Mouse (Mus musculus) liver, embryonic 11.5 days (tissue): ENCODE results near the gene Hapln2. TPM values are rescaled to one million over a fixed set of nuclear protein-coding genes. Genes with fewer than 3 reads are reported as not detected.
A peak's percentile ranks its signal among the peaks of the same experiment; 100 is the strongest.

ENCODE experiments used
- ATAC-seq: fragments of 200-750 bp; cut with Nextera tagmentation; replicated peaks from 2 replicates; pipeline ENCODE4 v1.8.0; 2017; ENCODE audit warnings: moderate number of reproducible peaks, mild to moderate bottlenecking, moderate TSS enrichment, moderate library complexity; ENCODE audit not compliant: low FRiP score
- DNase-seq: peaks from one replicate; pipeline ENCODE4 v3.0.0-alpha.2; 2017; ENCODE audit warnings: low spot score
- H3K27ac ChIP-seq: fragments of 300-500 bp; sonication (generic); 2 replicates; pipeline ENCODE4 v1.5.1; 2014; ENCODE audit warnings: mild to moderate bottlenecking, low read depth, low read length, control low read depth
- H3K27me3 ChIP-seq: fragments of 300-500 bp; sonication (generic); replicated peaks from 2 replicates; pipeline ENCODE4 v1.6.1; 2014; ENCODE audit warnings: low read length, mixed read lengths; ENCODE audit not compliant: control insufficient read depth, insufficient read depth
- H3K36me3 ChIP-seq: fragments of 300-500 bp; sonication (generic); 2 replicates; pipeline ENCODE4 v1.6.1; 2014; ENCODE audit warnings: mild to moderate bottlenecking, low read length, moderate library complexity, mixed read lengths; ENCODE audit not compliant: control insufficient read depth, insufficient read depth
- H3K4me1 ChIP-seq: fragments of 300-500 bp; sonication (generic); replicated peaks from 2 replicates; pipeline ENCODE4 v1.6.1; 2014; ENCODE audit warnings: low read length, mixed read lengths; ENCODE audit not compliant: control insufficient read depth, insufficient read depth
- H3K4me2 ChIP-seq: fragments of 300-500 bp; sonication (generic); 2 replicates; pipeline ENCODE4 v1.6.1; 2014; ENCODE audit warnings: mild to moderate bottlenecking, control low read depth, moderate library complexity
- H3K4me3 ChIP-seq: fragments of 300-500 bp; sonication (generic); 2 replicates; pipeline ENCODE4 v1.5.1; 2014; ENCODE audit warnings: low read depth, low read length, control low read depth
- H3K9ac ChIP-seq: fragments of 300-500 bp; sonication (generic); 2 replicates; pipeline ENCODE4 v1.6.1; 2014; ENCODE audit warnings: low read depth, low read length, control low read depth
- H3K9me3 ChIP-seq: fragments of 300-500 bp; sonication (generic); 2 replicates; pipeline ENCODE4 v1.6.1; 2016; ENCODE audit warnings: low read length, inconsistent platforms, mixed read lengths; ENCODE audit not compliant: control insufficient read depth
- WGBS: fragments of 180-500 bp; shearing (Covaris S2); extraction: QIAGEN DNeasy Blood & Tissue Kit; methylation state at CpG from one replicate; pipeline ENCODE4 v1.1.7; 2014; 5-methylcytosine and 5-hydroxymethylcytosine counted together
- polyA plus RNA-seq: library from polyadenylated mRNA; unstranded; fragments of >200 nt; fragmentation: Nextera tagmentation; extraction: Ambion mirVana; gene quantifications from 2 replicates; pipeline ENCODE4 v1.2.1, GENCODE M21; 2014

Gene Hapln2
- polyA plus RNA-seq, 1 experiment from 2014 or later = not detected

- H3K27ac ChIP-seq = no peak overlapping the region
- H3K9me3 ChIP-seq = no peaks in the 10 kb centered on the region
- ATAC-seq (peak; percentile 85), DNase-seq (peak; percentile 92)
- peaks cover 70% of the 10 kb centered on the region for H3K27me3 ChIP-seq
- peak overlapping the region; percentile 52 for H3K4me3 ChIP-seq
- peaks cover 11% of the 10 kb centered on the region for H3K4me1 ChIP-seq
- peak overlapping the region; percentile 98 for H3K4me2 ChIP-seq
- peak overlapping the region; percentile 26; the same call in 1 of the 2 replicates for H3K9ac ChIP-seq
- H3K36me3 ChIP-seq = no peaks in the 10 kb centered on the region
- WGBS = 2% methylated on average over 66 of the region's 66 CpGs
These were observed 4.8 kb downstream of the Hapln2 start for GRCm38 (mm10) chr3:88022322-88023191.

GRCm38 (mm10) chr3:88010634-88011265 lies 16.6 kb downstream of the Hapln2 start:
- peaks cover 8% of the 10 kb centered on the region for H3K27me3 ChIP-seq
- H3K4me3 ChIP-seq = no peak overlapping the region
- DNase-seq (no peak), ATAC-seq (no peak)
- WGBS = 10% methylated on average over 6 of the region's 6 CpGs
- no peaks in the 10 kb centered on the region for H3K4me1 ChIP-seq
- no peak overlapping the region for H3K27ac ChIP-seq
- no peak overlapping the region for H3K9ac ChIP-seq
- no peaks in the 10 kb centered on the region for H3K36me3 ChIP-seq
- H3K9me3 ChIP-seq = no peaks in the 10 kb centered on the region; the same call in 1 of the 2 replicates
- no peak overlapping the region for H3K4me2 ChIP-seq

GRCm38 (mm10) chr3:88005822-88006786 lies 21.3 kb downstream of the Hapln2 start:
- H3K4me3 ChIP-seq = no peak overlapping the region
- peaks cover 36% of the 10 kb centered on the region for H3K27me3 ChIP-seq
- no peak for DNase-seq

GRCm38 (mm10) chr3:88002291-88002976 lies 24.9 kb downstream of the Hapln2 start:
- Histone ChIP-seq H3K27ac (no peak overlapping the region), H3K4me3 (no peak overlapping the region), H3K4me1 (no peaks in the 10 kb centered on the region), H3K27me3 (peaks cover 70% of the 10 kb centered on the region), H3K36me3 (no peaks in the 10 kb centered on the region), H3K4me2 (no peak overlapping the region), H3K9me3 (no peaks in the 10 kb centered on the region; the same call in 1 of the 2 replicates), H3K9ac (no peak overlapping the region)
- no peak for ATAC-seq
- WGBS = 6% methylated on average over 17 of the region's 17 CpGs
- no peak for DNase-seq

More at GRCm38 (mm10) chr3:88005822-88006786, 21.3 kb downstream of the Hapln2 start:
- no peaks in the 10 kb centered on the region for H3K36me3 ChIP-seq
- no peak overlapping the region for H3K9ac ChIP-seq
- no peak for ATAC-seq
- 70% methylated on average over 18 of the region's 18 CpGs for WGBS
- no peaks in the 10 kb centered on the region for H3K4me1 ChIP-seq
- H3K27ac ChIP-seq = no peak overlapping the region
- H3K4me2 ChIP-seq = no peak overlapping the region
- no peaks in the 10 kb centered on the region; the same call in 1 of the 2 replicates for H3K9me3 ChIP-seq

GRCm38 (mm10) chr3:88000816-88001595 lies 26.4 kb downstream of the Hapln2 start:
- Histone ChIP-seq H3K9me3 (no peaks in the 10 kb centered on the region; the same call in 1 of the 2 replicates), H3K27ac (no peak overlapping the region), H3K4me2 (no peak overlapping the region), H3K9ac (no peak overlapping the region), H3K36me3 (no peaks in the 10 kb centered on the region), H3K4me3 (no peak overlapping the region), H3K4me1 (no peaks in the 10 kb centered on the region; the same call in 1 of the 2 replicates), H3K27me3 (peaks cover 85% of the 10 kb centered on the region)
- 15% methylated on average over 11 of the region's 11 CpGs for WGBS
- DNase-seq (no peak), ATAC-seq (no peak)

- peak within 1 kb of the TSS; percentile 34 for H3K4me3 ChIP-seq
- no peaks in the 10 kb centered on the region for H3K36me3 ChIP-seq
- H3K4me2 ChIP-seq = peak within 1 kb of the TSS; percentile 49
- H3K4me1 ChIP-seq = no peaks in the 10 kb centered on the region; the same call in 1 of the 2 replicates
- ATAC-seq (no peak), DNase-seq (no peak)
- H3K9ac ChIP-seq = no peak within 1 kb of the TSS
- H3K27me3 ChIP-seq = peaks cover 88% of the 10 kb centered on the region
- 2% methylated on average over 33 of the region's 39 CpGs for WGBS
- no peak within 1 kb of the TSS for H3K27ac ChIP-seq
- no peaks in the 10 kb centered on the region for H3K9me3 ChIP-seq
These were observed 27.2 kb downstream of the Hapln2 start, which contains the start of gene Bcan for GRCm38 (mm10) chr3:88000181-88000580. TSS of gene Bcan (minus strand) at chr3:88000230.

GRCm38 (mm10) chr3:87999243-87999895 lies 28.0 kb downstream of the Hapln2 start:
- H3K27ac ChIP-seq = no peak overlapping the region
- DNase-seq (no peak), ATAC-seq (no peak)
- no peaks in the 10 kb centered on the region for H3K36me3 ChIP-seq
- no peak overlapping the region for H3K4me2 ChIP-seq
- no peak overlapping the region for H3K9ac ChIP-seq
- 2% methylated on average over 38 of the region's 38 CpGs for WGBS
- peak overlapping the region; percentile 34 for H3K4me3 ChIP-seq
- H3K9me3 ChIP-seq = no peaks in the 10 kb centered on the region
- no peaks in the 10 kb centered on the region; the same call in 1 of the 2 replicates for H3K4me1 ChIP-seq
- H3K27me3 ChIP-seq = peaks cover 96% of the 10 kb centered on the region
